Mouse (Mus musculus) kidney, postnatal 25 days (tissue): ENCODE measurements around the gene Etnk1.
A peak's percentile ranks its signal among the peaks of the same experiment; 100 is the strongest.
"Not testable (repeated sequence)": the region's sequence is repeated elsewhere in the genome, so short reads cannot be mapped to it uniquely, and the experiment has no call there.

Experiments used
- DNase-seq, 2 experiments: peaks; one replicate each; pipeline ENCODE4 v3.0.0; 2021; ENCODE audit warnings: mixed read lengths in 2 of 2

The Etnk1 gene

DNA sequence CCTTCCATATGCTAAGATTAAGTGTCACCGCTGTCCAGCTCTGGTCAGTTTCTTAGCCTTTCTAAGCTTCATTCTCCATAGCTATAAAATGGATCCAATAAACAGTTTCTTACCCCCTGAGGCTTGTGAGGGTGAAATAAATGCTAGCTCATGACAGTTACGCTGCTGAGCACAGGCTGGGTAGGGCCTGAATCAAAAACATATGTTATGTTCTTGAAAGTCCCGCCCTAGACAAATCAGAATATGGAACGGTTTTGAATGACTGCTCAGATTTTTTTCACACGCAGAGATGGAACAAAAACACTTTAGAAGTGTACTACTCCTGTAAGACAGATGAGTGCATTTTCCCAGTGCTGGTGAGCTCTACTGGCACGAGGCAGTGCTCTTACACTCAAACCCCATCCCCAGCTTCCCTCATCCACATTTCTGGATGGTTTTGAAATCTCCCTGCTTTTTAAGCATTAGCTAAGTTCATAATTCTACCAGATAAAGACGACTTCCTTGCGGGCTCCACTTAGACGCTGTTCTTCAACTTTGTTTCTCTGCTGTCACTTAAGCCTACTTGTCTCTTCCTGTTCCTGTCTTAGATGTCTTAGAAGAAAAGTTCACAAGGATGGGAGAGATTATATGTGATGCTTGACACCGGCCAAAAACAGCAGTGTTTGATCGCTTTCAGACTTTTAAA is 4.9 kb downstream of the Etnk1 start:
- DNase-seq = no peak

DNA sequence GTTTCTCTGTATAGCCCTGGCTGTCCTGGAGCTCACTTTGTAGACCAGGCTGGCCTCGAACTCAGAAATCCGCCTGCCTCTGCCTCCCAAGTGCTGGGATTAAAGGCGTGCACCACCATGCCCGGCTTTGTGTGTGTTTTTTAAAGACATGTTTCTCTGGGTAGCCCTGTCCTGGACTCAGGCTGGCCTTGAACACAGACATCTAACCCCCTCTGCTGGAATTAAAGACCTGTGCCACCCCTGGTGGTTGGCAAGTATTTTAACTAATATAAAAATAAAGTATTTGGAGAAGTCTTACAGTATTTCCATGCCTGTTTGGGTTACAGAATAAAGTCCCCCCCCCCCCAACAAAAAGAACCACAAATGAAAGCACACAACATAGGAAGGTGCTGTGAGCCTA is 5.7 kb downstream of the Etnk1 start:
- not testable (repeated sequence) for DNase-seq

DNA sequence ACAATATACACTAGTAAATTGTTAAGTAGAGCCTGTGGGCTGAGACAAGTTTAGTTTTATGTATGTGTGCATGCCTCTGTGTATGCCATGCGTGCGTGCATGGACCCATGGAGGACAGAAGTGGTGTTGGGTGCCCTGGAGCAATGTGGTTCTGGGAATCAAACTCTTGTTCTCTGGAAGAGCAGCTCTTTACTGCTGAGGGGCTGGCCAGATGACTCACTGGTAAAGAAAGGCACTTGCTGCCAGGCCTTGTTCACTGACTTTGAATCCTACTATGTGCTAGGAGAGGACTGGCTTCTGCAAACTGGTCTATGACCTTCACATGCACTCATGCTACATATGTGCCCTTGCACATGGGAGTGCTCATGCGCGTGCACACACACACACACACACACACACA is 7.2 kb downstream of the Etnk1 start:
- DNase-seq = no peak

DNA sequence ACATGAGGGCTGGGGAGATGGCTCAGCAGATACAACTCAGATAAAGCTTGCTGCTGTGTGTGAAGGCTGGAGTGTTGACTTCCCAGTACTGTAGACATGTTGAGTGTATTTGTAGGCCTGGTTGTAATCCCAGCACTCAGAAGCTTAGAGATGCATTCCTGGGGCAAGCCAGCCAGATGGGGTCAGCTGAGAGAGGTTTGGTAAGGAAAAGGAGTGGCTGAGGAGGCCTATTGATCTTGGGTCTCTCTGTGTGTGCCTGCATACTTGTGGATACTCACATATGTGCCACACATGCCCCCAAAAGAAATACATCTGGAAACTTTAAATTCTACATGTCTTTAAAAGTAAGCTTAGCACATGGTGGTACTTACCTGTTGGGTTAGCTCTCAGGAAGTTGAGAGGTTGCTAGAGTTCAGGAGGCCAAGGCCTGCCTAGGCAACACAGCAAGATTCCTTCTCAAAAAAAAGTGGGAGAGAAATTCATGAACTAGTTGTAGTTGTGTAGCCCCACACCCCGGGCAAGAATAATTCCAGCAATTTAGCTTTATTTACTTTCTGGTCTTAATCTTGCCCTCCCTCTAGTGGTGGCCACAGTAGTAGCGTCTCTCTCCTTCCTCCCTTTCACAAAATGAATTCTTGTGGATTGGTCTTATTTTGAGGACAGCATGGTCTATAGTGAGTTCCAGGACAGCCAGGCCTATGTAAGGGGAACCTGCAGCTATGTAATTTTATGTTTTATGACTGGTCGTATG is 8.1 kb downstream of the Etnk1 start:
- peak; percentile 57 to 73 for DNase-seq

DNA sequence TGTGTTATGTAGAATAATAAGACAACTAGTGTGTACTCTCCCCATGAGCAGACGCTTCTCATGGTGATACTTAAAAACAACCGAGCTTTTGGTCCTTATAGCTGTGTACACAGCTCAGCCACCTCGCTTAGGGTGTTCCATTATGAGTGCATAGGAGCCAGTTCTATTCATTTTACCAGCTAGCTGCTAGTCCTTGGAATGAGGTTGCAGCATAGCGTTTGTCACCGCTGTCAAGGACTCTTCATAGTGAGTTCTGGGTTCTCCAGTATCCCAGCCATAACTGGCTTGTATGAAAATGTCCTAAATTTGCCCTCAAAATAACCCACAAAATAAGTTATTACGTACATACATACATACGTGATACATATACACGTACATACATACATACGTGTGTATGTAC is 9.1 kb downstream of the Etnk1 start:
- DNase-seq = peak in 1 of 2 experiments; percentile 0

DNA sequence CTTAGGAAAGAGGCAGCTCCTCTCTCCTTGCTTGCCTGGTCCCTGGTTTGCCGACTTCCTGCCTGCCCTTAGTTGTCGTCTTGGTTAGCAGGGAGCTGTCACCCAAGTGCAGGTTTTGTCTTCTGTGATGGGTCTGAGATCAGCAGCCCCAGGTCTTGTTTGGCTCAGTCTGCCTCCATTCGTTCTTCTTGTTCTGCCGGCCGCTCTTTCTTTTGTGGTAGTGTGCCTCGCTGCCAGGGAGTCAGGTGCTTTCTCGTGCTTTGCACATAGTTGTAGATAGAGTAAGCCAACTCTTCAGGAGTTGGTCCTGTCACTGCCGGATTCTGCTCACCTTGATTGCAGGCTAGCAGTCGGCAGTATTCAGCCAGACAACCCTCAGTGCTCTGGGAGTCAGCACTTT is 9.6 kb downstream of the Etnk1 start:
- no peak for DNase-seq

DNA sequence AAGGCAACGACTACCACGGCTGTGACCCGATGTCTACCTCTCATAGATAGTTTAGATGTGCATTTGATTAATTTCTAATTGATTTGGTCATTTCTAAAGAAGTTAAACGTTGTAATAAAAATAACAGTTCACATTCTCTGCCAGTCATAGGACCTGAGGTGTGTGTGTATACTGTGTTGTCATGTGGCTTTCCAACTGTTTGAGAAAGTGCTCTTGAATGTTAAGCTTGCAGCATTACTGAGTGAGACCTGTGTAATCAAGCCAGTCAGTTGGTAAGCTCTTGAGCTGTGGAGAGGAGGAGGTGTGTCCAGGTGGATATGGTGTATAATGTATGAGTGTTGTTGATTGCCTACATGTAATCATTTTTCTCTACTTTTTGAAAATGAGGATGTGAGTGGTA is 12.2 kb downstream of the Etnk1 start:
- DNase-seq = no peak

DNA sequence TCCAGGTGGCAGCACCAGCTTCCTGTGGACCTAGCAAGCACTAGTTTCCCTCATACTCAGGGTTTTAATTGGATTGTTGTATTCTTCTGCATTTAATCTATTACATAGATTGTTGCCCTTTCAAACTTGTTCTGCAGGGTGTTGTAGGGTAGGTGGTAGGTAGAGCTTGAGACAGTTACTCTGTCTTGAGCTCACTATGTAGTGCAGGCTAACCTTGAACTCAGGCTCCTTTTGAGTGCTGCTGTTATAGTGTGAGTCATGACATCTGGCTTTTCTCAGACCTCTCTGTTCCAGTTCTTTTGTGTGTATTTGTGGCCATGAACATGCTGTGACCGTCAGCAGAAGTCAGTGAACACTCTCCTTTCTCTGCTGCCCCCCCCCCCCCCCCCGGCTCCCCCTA is 12.7 kb downstream of the Etnk1 start:
- DNase-seq = no peak

DNA sequence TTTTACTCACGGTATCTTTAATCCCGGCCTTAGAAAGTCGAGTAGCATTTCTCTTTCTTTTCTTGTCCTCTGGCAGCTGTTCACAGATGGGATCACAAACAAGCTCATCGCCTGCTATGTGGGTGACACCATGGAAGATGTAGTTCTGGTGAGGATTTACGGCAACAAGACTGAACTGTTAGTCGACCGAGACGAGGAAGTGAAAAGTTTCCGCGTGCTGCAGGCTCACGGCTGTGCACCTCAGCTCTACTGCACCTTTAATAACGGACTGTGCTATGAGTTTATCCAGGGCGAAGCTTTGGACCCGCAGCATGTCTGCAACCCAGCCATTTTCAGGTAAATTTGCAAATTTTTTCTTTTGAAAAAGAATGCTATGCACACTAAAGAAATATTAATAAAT is 13.5 kb downstream of the Etnk1 start:
- DNase-seq = no peak

DNA sequence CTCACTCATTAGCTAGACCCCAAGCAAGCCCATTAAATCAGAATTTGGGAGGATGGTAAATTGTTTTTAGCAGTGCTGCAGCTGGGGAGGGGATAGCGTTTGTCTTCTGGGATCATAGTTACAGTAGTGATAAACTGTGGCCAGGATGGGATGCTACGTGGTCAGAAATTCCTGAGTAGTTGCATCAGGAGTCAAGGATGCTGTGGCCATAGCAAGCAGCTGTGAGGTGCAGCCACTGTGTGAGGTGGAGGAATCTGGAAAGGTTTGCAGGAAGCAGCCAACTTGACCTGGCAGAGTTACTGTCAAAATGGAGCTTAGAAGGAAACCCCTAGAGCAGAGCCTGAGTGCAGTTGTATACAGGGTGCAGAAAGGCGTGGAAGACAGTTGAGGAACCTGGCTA is 17.1 kb downstream of the Etnk1 start:
- no peak for DNase-seq

DNA sequence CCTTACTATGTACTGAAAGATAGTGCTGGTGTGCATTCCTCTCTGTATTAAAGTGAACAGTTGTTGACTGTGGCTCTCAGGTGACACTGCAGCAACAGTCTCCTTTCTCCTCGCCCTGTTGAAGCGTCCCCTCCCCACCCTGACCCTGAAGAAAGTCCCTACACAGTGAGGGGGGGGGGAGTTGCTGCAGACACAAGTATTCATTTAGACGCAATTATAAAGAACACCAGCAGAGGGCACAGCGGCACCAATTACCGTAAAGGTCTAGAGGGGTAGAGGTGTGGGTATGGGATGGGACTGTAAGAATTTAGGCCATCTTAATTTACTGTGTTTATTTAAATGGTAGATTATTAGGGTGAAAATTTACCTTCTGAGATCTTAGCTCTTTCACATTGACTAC is 17.7 kb downstream of the Etnk1 start:
- DNase-seq = peak in 1 of 2 experiments; percentile 46

DNA sequence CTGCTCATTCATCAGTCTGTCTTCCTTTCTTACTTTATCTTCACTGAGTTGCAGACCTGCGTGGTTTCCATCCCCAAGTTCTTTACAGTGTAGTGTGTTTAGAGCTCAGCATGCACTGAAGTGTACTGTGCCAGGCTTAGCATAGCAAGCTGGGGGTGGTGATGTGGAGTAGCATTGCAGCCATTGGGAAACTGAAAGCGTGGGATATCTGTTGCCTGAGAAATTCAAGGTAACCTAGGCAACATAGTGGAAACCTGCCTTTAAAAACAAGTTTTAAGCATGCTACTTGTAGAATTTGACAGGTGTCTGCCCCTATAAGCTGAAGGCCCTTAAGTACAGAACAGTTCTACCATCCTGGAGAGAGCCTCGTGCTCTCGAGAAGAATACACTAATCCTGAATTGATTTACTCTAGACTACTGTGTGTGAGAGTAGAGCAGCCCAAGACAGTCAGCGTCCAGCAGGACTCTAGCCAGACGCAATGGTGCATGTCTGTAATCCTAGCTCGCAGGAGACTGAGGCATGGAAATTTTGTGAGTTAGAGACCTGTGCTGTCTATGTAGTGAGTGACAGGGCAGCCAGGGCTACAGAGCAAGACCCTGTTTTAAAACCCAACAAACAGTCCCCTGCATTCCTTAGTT is 23.9 kb downstream of the Etnk1 start:
- DNase-seq = no peak

DNA sequence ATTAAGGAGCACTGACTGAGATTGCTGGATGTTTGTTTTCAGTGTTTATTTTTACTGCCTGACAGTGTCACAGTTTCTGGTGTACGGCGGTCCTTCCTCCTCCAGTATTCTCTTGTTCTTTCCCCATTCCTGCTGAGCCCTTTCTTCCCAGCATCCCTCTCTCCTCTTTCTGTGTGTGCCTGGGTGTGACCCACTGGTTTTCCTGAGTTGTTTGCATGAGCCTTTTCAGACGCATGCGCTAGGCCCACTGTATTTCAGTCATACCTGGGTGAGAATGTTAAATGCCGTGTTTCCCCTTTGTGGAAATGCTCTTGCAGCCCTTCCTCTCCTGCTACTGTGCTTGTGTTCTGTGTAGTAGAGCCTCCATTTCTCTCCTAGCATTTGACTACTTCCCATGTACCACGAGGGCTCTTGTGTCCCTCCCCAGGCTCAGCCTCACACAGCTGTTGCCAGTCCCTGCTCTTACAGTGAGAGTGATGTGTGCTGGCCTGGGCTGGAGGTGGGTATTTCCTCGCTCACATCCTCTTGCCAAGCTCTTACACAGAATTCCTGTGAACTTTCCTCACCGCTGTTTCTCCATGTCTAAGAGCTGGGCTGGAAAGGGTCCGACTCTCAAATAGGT is 24.6 kb downstream of the Etnk1 start:
- no peak for DNase-seq

DNA sequence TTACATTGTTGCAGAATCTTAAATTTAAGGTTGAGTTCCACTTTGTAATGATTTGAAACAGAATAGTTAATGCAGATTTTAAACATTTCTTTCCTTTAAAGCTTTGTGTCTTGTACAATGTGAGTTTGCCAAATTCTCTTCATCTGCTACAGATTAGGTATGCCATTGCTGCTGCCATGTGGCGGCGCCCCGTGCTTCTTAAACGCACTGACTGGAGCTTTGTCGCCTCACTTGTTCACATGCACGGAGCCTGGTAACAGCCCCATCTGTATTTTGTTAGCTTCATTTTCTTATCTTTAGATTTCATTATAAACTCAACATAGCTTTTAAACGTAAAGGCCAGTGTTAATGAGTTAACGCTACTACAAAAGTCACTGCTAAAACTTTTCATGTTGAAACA is 25.7 kb downstream of the Etnk1 start:
- DNase-seq = no peak

DNA sequence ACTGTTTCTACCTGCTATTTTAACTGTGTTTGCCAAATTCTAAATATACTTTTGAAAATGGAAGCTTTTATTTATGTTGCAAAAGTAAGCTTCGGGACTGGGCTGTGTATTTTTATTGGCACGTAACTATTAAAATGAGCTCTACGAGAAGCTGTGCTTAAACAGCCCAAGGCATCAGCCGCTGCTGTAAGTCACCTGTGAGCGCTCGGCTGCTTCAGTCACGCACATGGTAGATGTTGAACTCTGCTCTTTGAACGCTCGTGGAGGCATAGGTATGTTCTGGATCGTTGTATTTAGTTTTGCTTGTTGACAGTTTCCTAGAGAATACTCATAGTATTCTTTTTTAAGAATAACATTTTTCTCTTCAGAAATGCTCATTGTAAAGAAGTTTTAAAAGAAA is 26.1 kb downstream of the Etnk1 start:
- peak; percentile 45 to 63 for DNase-seq

DNA sequence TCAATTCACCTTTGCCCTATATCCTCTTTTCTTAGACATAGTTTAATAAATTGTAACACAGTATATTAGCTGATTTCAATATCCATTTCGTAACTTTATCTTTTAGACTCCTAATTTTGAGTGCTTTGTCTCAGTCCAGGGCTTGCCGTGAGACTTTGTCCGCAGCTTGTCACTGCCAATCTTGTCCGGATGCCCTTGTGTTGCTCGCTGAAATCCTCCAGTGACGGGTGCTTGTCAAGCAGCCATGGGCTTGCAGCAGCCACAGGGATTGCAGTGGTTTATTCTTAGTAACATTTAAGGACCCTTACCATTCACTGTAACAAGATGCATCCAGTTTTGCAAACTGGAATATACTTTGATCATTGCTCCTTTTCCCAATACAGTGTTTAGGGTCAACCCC is 26.6 kb downstream of the Etnk1 start:
- no peak for DNase-seq

DNA sequence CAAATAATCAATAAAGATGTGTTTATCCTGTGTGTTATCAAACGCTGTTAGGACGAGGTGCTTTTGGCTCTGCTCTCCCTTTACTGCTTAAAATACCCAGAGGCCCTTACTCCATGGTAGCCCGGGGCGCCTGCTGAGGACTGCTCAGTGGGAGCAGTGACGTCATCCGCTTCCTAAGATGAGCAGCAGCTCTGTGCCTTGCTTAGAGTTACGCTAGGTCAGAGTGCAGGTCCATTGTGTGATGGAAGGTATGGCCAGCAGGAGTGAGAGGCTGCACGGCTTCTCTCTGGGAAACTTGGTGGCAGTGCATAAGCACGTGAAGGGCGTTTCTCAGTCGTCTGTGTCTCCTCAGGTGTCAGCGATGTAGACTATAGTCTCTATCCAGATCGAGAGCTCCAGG is 30.0 kb downstream of the Etnk1 start:
- DNase-seq = no peak

DNA sequence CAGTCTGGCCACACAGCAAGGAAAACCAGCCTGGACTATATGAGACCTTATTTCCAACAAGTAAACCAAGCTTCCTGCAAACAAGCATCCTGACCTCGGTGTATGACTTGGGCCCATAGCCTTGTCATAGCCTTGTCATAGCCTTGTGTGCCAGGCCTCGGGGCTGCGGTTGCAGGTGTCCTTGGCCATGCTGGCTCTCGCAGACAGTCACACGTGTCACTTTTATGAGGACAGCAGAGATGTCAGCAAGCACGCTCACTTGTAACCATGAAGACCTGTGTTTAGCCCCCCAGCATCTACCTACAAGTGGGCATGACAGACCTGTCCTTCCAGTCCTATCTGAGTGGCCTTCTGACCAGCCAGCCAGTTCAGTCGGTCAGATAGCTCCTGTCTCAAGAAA is 31.4 kb downstream of the Etnk1 start:
- no peak for DNase-seq

DNA sequence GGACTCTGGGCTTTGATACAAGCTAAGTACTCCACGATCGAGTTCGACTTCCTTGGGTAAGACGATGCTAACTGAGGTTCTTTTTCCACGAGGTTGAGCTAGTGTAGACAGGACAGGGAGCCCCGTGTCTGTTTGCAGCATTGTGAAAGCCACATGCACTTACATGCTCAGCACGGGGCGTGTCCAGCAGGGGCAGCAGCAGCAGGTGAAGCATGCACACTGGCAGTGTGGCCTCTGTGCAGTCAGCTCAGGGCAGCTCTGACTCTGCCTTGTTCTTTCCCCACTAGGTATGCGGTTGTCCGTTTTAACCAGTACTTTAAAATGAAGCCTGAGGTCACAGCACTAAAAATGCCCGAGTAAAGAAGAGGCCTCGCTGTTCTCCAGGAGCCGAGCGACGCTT is 36.1 kb downstream of the Etnk1 start:
- peak; percentile 29 to 66 for DNase-seq

DNA sequence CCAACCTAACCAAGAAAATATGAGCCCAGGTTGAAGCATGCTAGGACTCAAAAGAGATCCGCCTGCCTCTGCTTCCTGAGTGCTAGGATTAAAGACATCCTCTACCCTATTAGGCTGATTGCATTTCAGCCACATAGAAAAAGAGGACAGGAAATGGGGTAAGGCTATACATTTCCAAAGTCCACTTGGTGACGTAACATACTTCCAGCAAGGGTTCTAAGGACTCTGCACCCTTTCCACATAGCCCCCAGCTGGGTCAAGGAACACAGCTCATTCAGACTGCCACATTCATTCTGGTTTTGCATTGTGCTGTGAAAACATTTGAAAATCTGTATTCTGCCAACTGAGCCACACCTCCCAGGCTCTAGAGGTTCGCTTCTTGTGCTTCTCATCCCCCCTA is 41.9 kb downstream of the Etnk1 start:
- DNase-seq = no peak

DNA sequence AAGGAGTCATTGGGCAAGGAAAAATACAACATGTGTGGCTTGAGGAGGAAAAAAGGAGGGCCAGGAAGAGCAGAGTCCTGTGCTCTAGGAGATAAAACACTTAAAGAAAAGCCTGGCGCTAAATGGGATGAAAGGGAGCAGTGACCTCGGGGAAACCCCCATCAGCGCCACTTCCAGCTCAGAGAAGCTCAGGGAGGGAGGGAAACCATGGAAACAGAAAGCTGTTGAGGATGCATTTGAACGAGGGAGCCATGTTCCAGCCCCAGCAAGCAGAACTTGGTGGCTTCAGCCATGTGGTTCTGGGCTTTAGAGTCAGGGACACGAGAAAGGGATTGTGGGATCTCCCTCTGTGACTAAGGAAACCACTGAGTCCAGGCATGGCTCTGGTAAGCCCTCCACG is 45.7 kb downstream of the Etnk1 start:
- no peak for DNase-seq

DNA sequence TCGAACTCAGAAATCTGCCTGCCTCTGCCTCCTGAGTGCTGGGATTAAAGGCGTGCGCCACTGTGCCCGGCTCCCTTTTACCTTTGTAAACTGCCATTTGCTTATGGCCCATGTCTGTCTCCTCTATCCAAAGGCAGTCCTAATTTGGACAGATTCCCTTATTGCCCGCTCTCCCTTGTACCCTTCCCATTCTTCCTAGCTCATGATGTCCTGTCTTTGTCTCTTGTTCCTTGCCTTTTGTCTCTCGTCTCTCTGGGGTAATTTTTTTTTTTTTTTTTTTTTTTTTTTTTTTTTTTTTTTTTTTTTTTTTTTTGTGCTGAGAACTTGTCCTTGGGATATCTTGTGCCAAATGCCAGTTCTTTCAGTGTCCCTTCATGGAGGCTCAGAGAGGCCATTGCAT is 46.4 kb downstream of the Etnk1 start:
- DNase-seq = no peak

DNA sequence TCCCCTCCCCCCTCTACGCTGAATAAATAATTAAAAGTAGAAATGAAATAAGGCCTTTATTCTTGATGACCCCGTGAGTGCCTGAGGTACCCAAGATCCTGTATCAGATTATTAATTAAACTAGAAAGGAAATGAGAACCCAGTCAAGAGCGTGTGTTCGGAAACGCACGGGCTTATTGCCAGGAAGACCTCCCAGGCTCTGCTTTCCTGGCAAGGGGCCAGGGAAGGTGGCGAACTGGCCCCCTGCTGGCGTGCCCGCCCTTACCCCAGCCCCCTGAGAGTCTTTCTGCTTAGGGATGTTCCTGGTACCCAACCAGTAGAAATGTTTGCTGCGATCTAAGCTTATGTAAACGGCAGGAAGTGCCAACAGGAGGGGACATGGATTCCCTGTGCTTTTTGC is 49.2 kb downstream of the Etnk1 start:
- peak; percentile 27 to 54 for DNase-seq

DNA sequence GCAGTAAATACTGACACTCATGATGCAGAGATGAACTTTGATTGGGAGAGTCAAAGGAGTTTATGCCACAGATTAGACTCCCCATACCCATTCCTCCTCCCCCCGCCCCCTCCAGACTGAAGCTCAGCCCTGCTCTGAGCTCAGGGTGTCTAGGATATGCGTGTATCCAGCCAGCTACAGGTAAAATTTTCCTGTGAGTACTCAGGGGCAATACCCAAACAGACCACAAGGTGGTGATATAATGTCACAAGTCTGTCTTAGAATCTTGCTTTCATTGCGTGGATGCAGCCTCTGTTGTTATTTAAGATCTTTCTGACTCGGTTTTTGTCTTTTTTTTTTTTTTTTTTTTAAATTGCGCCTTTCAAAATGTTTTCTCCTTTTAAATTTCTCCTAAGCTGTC is 52.3 kb downstream of the Etnk1 start:
- peak in 1 of 2 experiments; percentile 86 for DNase-seq
